Mouse (Mus musculus) left cerebral cortex, postnatal 14 days (tissue): ENCODE results near the gene Lrrc71. TPM values are rescaled to one million over a fixed set of nuclear protein-coding genes. Genes with fewer than 3 reads are reported as not detected.

Experiments used
- DNase-seq, 2 experiments: peaks; one replicate each; pipeline ENCODE4 v3.0.0; 2021 to 2022; ENCODE audit warnings: low spot score in 2 of 2, mixed read lengths in 1 of 2
- intact Hi-C: fragments of 180-260 bp; cut with DNase I; formaldehyde crosslinking; loops from one replicate; pipeline ENCODE4 v1.15.1; 2025
- total RNA-seq, 2 experiments: library from RNA; stranded (reverse); gene quantifications; 2 replicates each; pipeline ENCODE4 v1.2.3; 2021

The Lrrc71 gene
- total RNA-seq, 2 experiments from 2014 or later: 0.21 to 0.55 TPM

DNA sequence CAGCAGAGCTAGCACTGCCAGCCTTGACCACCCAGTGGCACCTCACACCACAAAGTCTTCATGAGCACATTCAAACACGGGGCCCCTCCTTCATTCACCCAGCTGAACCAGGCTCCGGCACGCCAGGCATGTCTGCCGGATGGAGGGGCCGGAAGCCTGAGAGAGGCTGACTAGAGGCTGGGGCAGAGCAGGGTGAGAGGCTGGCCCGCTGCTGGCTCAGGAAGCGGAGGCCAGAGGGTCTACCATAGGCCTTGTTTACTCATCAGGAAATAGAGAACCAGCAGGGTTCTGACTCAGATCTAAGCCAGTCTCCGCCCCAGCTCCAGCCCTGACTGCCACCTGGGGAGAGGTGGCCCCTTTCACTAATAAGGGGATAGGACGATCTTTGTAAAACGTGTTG is 16.7 kb upstream of the Lrrc71 start:
- intact Hi-C loops: no loop called here

DNA sequence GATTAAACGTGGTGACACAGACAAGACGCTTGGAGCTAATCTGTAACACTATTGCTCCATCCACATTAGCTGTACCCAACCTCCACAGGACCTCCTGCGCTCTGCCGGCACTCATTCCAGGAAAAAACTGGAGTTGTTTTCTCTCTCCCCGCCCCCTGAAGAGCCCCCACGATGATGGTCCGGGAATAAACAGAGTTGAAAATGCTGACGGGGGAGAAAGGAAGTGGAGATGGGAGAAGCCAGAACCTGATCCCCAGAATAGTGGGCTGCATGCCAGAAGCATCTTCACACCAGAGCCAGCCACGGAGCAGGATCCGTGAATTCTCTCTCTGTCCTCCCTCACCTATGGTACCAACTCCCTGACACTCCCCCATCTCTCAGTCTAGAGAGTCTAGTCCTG is 16.1 kb upstream of the Lrrc71 start:
- intact Hi-C loops: no loop called here
- no peak for DNase-seq

More for the DNA sequence above, 16.7 kb upstream of the Lrrc71 start:
- no peak for DNase-seq

DNA sequence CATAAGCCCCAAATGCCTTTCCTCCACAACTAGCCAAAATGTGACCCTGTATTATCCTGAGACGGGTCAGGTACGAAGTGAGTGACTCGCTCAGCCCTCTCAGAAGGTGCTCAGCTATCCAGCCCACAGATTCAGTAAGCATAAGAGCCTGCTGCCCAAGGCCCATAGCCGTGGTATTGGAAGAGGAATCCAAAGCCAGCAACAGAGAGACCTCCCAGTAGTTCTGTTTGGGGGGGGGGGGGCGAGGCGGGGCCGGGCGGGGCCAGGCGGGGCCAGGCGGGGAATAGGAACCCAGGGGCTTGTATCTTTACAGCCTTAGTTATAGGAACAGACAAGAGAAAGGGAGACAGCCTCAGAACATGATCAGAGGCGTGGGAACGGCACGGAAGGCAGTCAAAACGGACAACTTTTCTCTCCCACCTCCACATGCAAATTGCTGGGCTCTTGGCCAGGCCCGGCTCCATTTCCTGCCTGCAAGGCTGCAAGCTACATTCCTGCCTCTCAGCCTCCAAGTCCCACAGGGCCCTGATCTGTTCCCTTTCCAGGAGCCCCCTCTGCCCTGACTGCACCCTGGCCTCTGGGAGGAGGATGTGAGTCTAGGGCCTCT is 15.4 kb upstream of the Lrrc71 start:
- intact Hi-C loops: no loop called here
- peak; percentile 77 to 79 for DNase-seq

DNA sequence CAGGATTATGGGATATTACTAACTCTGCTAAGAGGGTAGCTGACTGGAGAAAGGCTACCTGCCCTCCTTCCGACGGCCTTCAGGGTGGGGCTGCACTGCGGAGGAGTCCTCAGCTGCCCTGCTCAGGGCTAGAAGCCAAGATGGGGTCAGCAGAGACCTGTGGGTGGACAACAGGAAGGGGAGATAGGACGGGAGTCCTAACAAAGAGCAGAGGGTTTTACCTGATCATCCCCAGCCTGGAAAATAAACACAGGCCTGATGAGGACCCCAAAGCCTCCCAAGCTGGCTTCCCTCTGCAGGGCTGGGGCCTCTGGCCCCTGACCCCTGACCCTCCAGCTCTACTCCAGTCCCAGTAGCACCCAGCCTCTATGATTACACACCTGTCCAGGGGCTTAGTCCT is 14.8 kb upstream of the Lrrc71 start:
- intact Hi-C loops: no loop called here
- no peak for DNase-seq

DNA sequence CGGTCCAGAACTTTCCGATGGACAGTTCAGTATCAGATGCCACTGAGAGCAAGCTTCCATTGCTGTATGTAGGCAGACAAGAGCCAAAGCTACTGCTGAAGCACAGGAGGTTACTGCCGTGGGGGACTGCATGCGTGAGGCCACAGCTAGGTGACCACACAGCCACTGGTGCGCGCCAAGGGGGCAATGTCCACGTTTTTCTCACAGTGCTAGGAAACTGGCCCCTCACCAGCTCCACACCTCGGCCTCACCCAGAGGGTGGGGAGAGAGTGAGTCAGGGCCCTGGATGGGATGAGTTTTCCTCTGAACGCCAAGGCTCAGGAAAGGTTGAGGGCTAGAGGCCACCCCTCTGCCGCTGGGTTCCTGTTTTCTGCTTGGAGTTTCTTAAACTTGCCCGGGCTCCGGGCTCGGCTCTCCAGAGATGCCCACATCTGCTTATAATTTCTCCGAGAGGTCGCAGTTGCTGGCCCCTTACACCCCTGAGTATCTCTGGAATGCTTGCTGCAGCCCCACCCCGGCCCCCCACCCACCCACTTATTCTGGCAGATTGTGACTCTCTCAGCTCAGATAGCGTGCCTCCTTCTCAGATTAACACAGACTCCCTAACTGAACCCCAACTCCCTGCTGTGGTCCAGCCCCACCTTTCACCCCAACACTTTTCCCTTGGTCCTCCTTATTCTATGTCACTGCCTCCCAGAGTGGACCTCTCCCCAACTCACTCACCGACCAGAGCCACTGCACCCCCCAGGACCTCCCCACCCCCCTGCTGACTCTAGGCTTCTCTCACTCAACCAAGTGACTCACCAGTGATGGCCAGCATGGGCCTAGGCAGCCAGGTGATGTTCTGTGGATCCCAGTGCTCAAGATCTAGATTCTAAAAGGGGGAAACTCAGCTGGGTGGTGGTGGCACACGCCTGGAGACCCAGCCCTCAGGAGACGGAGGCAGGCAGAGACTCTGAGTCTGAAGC is 13.3 kb upstream of the Lrrc71 start:
- intact Hi-C loops: no loop called here
- DNase-seq: no peak

GRCm38 (mm10) chr3:87758641-87759040 is 10.2 kb upstream of the Lrrc71 start:
- intact Hi-C loops: loop anchor here (5.0 kb wide), 1 partner anchor 79 kb away; no protein-coding TSS in a partner anchor
- DNase-seq: no peak

DNA sequence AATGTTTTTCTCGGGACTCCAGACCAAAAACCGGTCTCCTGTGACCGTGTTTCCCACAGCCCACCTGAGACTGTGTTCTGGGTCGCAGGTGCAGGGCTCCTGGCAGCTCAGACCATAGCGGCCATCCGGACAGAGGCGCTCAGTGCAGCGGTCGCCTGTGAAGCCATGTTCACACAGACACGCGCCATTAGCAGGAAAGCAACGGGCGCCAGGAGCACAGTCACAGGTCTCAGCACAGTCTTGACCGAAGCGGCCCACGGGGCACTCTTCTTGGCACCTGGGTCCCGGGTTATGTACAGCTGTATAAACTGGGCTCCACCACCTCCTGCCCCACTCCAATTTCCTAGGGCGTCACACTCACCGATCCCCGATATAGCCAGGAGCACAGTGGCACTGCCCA is 8.1 kb upstream of the Lrrc71 start:
- intact Hi-C loops: loop anchor here (5.0 kb wide), 1 partner anchor 81 kb away; no protein-coding TSS in a partner anchor
- no peak for DNase-seq

- DNase-seq: peak; percentile 81 to 90
- intact Hi-C loops: loop anchor here (5.0 kb wide), 1 partner anchor 81 kb away; no protein-coding TSS in a partner anchor
These were observed 7.5 kb upstream of the Lrrc71 start for GRCm38 (mm10) chr3:87755964-87756363.

DNA sequence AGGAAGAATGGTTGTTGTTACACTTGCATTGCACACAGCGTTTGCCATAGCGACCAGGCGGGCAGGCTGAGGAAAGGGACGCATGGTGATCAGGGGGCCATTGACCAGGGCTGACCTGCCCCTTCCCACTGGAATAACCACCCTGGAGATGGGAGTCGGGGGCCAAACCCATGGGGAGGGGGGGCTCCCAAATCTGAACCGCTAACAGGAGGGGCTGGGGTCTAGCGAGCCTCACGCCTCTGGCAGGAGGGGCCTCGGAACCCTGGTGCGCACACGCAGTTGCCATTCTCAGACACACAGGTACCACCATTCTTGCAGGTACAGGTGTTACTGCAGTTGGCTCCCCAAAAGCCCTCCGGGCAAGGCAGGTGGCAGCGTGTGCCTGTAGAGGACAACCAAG is 5.4 kb upstream of the Lrrc71 start:
- intact Hi-C loops: no loop called here
- no peak for DNase-seq

- no peak for DNase-seq
- intact Hi-C loops: no loop called here
These were observed 4.1 kb upstream of the Lrrc71 start for GRCm38 (mm10) chr3:87752567-87752966.

- intact Hi-C loops: no loop called here
- no peak for DNase-seq
These were observed 1.6 kb upstream of the Lrrc71 start for GRCm38 (mm10) chr3:87749977-87750376.

- DNase-seq: peak; percentile 50 to 61
- intact Hi-C loops: no loop called here
These were observed 611 bp upstream of the Lrrc71 start for GRCm38 (mm10) chr3:87749036-87749435.

GRCm38 (mm10) chr3:87745036-87745659 is 3.3 kb downstream of the Lrrc71 start:
- no peak for DNase-seq
- intact Hi-C loops: no loop called here

DNA sequence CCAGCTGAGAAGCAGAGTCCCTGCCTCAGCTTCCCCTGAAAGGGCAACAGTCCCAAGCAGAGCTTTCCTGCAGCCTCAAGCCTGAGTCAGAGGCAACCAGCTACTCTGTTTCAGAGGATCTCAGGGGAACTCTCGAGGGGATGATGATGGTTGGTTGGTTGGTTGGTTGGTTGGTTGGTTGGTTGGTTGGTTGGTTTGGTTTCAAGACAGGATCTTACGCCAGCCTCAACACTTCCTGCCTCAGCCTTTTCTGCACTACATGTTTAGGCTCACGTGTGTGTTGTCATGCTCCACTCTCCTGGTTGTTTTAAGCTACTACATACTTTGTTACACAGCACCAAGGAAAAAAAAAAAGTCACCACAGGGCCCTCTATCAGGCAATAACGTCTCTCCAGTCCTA is 4.5 kb downstream of the Lrrc71 start:
- DNase-seq: no peak
- intact Hi-C loops: no loop called here

GRCm38 (mm10) chr3:87742735-87743134 is 5.7 kb downstream of the Lrrc71 start:
- no peak for DNase-seq
- intact Hi-C loops: no loop called here

DNA sequence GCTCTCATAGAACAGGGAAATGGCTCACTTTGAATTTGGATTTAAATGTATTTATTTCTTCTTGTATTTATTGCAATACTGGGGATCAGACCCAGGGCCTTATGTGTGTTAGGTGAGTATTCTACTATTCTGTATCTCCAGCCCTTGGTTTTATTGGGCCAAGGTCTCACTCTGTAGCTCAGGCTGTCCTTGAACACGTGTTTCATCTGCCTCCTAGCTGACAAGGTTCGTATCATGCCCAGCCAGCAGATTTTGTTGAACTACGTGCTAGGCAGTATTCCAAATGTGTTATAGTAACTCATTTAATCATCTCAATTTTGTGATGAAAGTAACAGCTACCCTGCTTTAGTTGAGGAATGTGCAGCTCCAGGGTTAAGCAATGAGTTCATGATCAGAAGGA is 6.4 kb downstream of the Lrrc71 start:
- intact Hi-C loops: no loop called here
- no peak for DNase-seq

- intact Hi-C loops: no loop called here
- DNase-seq: no peak
These were observed 9.5 kb downstream of the Lrrc71 start for GRCm38 (mm10) chr3:87738906-87739305.

DNA sequence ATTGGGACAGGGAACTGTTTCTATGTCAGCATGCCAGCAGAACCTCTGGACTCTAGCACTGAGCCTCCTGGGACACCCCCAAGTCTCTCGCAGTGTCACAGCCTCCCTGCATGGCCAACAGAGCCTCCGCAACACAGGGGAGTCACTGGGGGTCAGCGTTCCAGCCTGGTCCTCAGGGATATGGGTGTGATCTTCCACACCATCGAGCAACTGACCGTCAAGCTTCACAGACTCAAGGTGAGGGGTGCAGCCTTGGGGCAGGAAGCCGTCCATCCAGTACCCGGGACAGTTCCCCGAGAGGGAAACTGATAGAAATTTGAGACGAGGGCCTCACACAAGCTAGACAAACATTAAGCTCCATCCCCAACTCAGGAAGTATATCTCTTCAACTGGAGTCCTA is 13.1 kb downstream of the Lrrc71 start:
- intact Hi-C loops: no loop called here
- no peak for DNase-seq

DNA sequence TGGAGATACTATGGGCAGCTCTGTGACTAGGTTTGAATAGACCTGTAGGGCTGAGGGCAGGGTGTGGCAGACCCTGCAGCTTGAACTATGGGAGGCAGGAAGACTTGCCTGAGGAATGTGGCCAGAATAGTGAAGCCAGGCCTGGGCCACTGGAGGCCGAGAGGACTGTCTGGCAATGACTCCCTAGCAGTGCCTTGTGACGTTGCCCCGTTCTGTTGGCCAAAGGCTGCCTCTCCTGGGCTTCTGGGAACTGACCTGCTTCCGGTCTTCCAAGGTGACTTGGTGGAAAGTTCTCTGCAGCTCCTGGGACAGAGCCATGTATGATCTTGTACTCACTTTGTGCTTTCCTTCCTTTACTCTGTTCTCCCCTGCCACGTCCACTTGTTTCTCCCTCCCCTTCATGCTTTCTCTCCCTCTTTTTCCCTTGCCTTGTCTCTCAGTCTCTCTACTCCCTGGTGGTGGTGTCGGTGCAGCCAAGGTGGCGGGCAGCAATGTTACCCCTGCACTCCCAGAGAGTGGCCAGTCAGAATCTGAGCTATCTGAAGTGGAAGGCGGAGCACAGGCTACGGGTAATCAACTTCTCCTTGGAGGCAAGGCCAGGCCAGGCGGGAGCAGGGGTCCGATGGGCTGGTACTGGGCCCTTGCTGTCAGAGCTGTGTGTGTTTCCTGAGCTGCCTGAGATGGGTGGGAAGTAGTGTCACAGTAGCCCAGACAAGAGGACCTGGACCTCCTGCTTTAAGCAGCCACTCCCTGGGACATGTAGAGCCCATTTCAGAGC is 14.3 kb downstream of the Lrrc71 start:
- intact Hi-C loops: no loop called here

GRCm38 (mm10) chr3:87733098-87733497 is 15.3 kb downstream of the Lrrc71 start:
- DNase-seq: no peak
- intact Hi-C loops: no loop called here

More for the DNA sequence above, 14.3 kb downstream of the Lrrc71 start:
- no peak for DNase-seq
